Mouse (Mus musculus): ENCODE results near the gene Fdxr.

- no peak for TF ChIP-seq CTCF (IDR thresholded peaks at IDR 0.05; ENCODE audit: insufficient read depth, low read depth, low read length)
- TF ChIP-seq POLR2A (IDR thresholded peaks at IDR 0.05; ENCODE audit: insufficient read depth, low read depth, low read length): no peak
Observed at GRCm38 (mm10) chr11:115282295-115282694, 5.4 kb upstream of the Fdxr start.

Measured in olfactory bulb, adult 2 months (tissue).